Mouse (Mus musculus): ENCODE results near the gene Srm. TPM values are rescaled to one million over a fixed set of nuclear protein-coding genes. Genes with fewer than 3 reads are reported as not detected.

Srm gene
- polyA plus RNA-seq, 1 experiment from 2014 or later, result 387 TPM

- no peak overlapping the region for H3K27ac ChIP-seq
Observed at GRCm38 (mm10) chr4:148641121-148641520, 49.8 kb downstream of the Srm start.

GRCm38 (mm10) chr4:148643291-148644156 lies 52.2 kb downstream of the Srm start, which contains the start of gene Gm572:
TSS of gene Gm572 (plus strand) at chr4:148643317.
- Histone ChIP-seq H3K4me2 (peak within 1 kb of the TSS; percentile 55), H3K27me3 (replicated peaks) (peaks cover 10% of the 10 kb centered on the region), H3K27ac (no peak within 1 kb of the TSS), H3K4me1 (peaks cover 14% of the 10 kb centered on the region), H3K4me3 (peak within 1 kb of the TSS; percentile 25), H3K36me3 (no peaks in the 10 kb centered on the region), H3K9me3 (replicated peaks) (no peaks in the 10 kb centered on the region), H3K9ac (peak within 1 kb of the TSS; percentile 36; the same call in 1 of the 2 replicates)
- WGBS (ENCODE audit: insufficient replicate concordance), result 45% methylated on average over 15 of the region's 15 CpGs
- no peak for ATAC-seq

More at GRCm38 (mm10) chr4:148641121-148641520, 49.8 kb downstream of the Srm start:
- WGBS (ENCODE audit: insufficient replicate concordance), result 82% methylated on average over 5 of the region's 5 CpGs
- Histone ChIP-seq H3K36me3 (no peaks in the 10 kb centered on the region), H3K9ac (no peak overlapping the region), H3K4me2 (no peak overlapping the region), H3K4me3 (no peak overlapping the region), H3K4me1 (peaks cover 21% of the 10 kb centered on the region), H3K9me3 (replicated peaks) (no peaks in the 10 kb centered on the region), H3K27me3 (replicated peaks) (peaks cover 5% of the 10 kb centered on the region; the same call in 1 of the 2 replicates)
- no peak for ATAC-seq

GRCm38 (mm10) chr4:148644157-148644511 lies 52.8 kb downstream of the Srm start:
- H3K36me3 ChIP-seq, result no peaks in the 10 kb centered on the region
- peak overlapping the region; percentile 55 for H3K4me2 ChIP-seq
- no peak for ATAC-seq
- H3K27ac ChIP-seq, result no peak overlapping the region
- H3K4me1 ChIP-seq, result peaks cover 14% of the 10 kb centered on the region
- WGBS (ENCODE audit: insufficient replicate concordance), result 2% methylated on average over 9 of the region's 9 CpGs
- H3K4me3 ChIP-seq, result peak overlapping the region; percentile 25
- peaks cover 10% of the 10 kb centered on the region for H3K27me3 ChIP-seq (replicated peaks)
- peak overlapping the region; percentile 36; the same call in 1 of the 2 replicates for H3K9ac ChIP-seq
- no peaks in the 10 kb centered on the region for H3K9me3 ChIP-seq (replicated peaks)

Other genes starting within 250 kb of the Srm start
- 18.3 and 18.4 TPM in 2 replicates for gene Ubiad1, start 146.7 kb upstream of the Srm start, polyA plus RNA-seq (2016; fragmentation: Nextera tagmentation; extraction: Ambion mirVana)
- 13.1 and 13.5 TPM in 2 replicates for gene Mtor, start 142.9 kb upstream of the Srm start, polyA plus RNA-seq (2016; fragmentation: Nextera tagmentation; extraction: Ambion mirVana)
- 0.29 and 0.37 TPM in 2 replicates for gene Angptl7, start 91.0 kb upstream of the Srm start, polyA plus RNA-seq (2016; fragmentation: Nextera tagmentation; extraction: Ambion mirVana)
- gene Exosc10, start 33.1 kb upstream of the Srm start, polyA plus RNA-seq (2016; fragmentation: Nextera tagmentation; extraction: Ambion mirVana), result 64.2 and 65.9 TPM in 2 replicates
- 7.7 and 8.5 TPM in 2 replicates for gene Masp2, start 11.1 kb downstream of the Srm start, polyA plus RNA-seq (2016; fragmentation: Nextera tagmentation; extraction: Ambion mirVana)
- gene Tardbp, start 35.5 kb downstream of the Srm start, polyA plus RNA-seq (2016; fragmentation: Nextera tagmentation; extraction: Ambion mirVana), result 220 and 226 TPM in 2 replicates
- not detected in 2 replicates for gene Gm572, start 51.8 kb downstream of the Srm start, polyA plus RNA-seq (2016; fragmentation: Nextera tagmentation; extraction: Ambion mirVana)
- gene Casz1, start 212.9 kb downstream of the Srm start, polyA plus RNA-seq (2016; fragmentation: Nextera tagmentation; extraction: Ambion mirVana), result 0.50 and 0.60 TPM in 2 replicates